Mouse (Mus musculus): ENCODE results near the gene Slc1a7.

Slc1a7 gene

GRCm38 (mm10) chr4:108007532-108008103 is 39.5 kb downstream of the Slc1a7 start:
- DNase-seq (ENCODE audit: low read depth in 1 of 2, low spot score in 2 of 2): no peak

- no peak for DNase-seq (ENCODE audit: low read depth in 1 of 2, low spot score in 2 of 2)
Observed at GRCm38 (mm10) chr4:108008541-108008940, 40.4 kb downstream of the Slc1a7 start.

- no peak for DNase-seq (ENCODE audit: low read depth in 1 of 2, low spot score in 2 of 2)
Observed at GRCm38 (mm10) chr4:108014466-108014865, 46.3 kb downstream of the Slc1a7 start.

- no peak for DNase-seq (ENCODE audit: low read depth in 1 of 2, low spot score in 2 of 2)
Observed at GRCm38 (mm10) chr4:108015067-108015765, 47.1 kb downstream of the Slc1a7 start.

- DNase-seq (ENCODE audit: low read depth in 1 of 2, low spot score in 2 of 2): no peak
Observed at GRCm38 (mm10) chr4:108016321-108016720, 48.2 kb downstream of the Slc1a7 start.

GRCm38 (mm10) chr4:108017839-108018238 is 49.7 kb downstream of the Slc1a7 start:
- no peak for DNase-seq (ENCODE audit: low read depth in 1 of 2, low spot score in 2 of 2)

GRCm38 (mm10) chr4:108018241-108018923 is 50.2 kb downstream of the Slc1a7 start:
- DNase-seq (ENCODE audit: low read depth in 1 of 2, low spot score in 2 of 2): no peak

GRCm38 (mm10) chr4:108018961-108019921 is 51.1 kb downstream of the Slc1a7 start:
- DNase-seq (ENCODE audit: low read depth in 1 of 2, low spot score in 2 of 2): no peak

- DNase-seq (ENCODE audit: low read depth in 1 of 2, low spot score in 2 of 2): no peak
Observed at GRCm38 (mm10) chr4:108020178-108020577, 52.0 kb downstream of the Slc1a7 start.

- no peak for DNase-seq (ENCODE audit: low read depth in 1 of 2, low spot score in 2 of 2)
Observed at GRCm38 (mm10) chr4:108023186-108023585, 55.1 kb downstream of the Slc1a7 start.

GRCm38 (mm10) chr4:108024641-108025040 is 56.5 kb downstream of the Slc1a7 start:
- no peak for DNase-seq (ENCODE audit: low read depth in 1 of 2, low spot score in 2 of 2)

GRCm38 (mm10) chr4:108025269-108025668 is 57.1 kb downstream of the Slc1a7 start:
- no peak for DNase-seq (ENCODE audit: low read depth in 1 of 2, low spot score in 2 of 2)

- no peak for DNase-seq (ENCODE audit: low read depth in 1 of 2, low spot score in 2 of 2)
Observed at GRCm38 (mm10) chr4:108026193-108026592, 58.1 kb downstream of the Slc1a7 start.

- no peak for DNase-seq (ENCODE audit: low read depth in 1 of 2, low spot score in 2 of 2)
Observed at GRCm38 (mm10) chr4:108030888-108031501, 62.9 kb downstream of the Slc1a7 start.

- DNase-seq (ENCODE audit: low read depth in 1 of 2, low spot score in 2 of 2): no peak
Observed at GRCm38 (mm10) chr4:108031502-108032351, 63.6 kb downstream of the Slc1a7 start.

- DNase-seq (ENCODE audit: low read depth in 1 of 2, low spot score in 2 of 2): no peak
Observed at GRCm38 (mm10) chr4:108032352-108032849, 64.3 kb downstream of the Slc1a7 start.

- DNase-seq (ENCODE audit: low read depth in 1 of 2, low spot score in 2 of 2): no peak
Observed at GRCm38 (mm10) chr4:108033041-108033764, 65.1 kb downstream of the Slc1a7 start.

- no peak for DNase-seq (ENCODE audit: low read depth in 1 of 2, low spot score in 2 of 2)
Observed at GRCm38 (mm10) chr4:108037027-108037426, 68.9 kb downstream of the Slc1a7 start.
